Mouse (Mus musculus): Measurements from ENCODE around the gene C2cd5.

- TF ChIP-seq ZNF384 (IDR thresholded peaks at IDR 0.05; ENCODE audit: low read depth, low read length) (no peak), CTCF (conservative IDR thresholded peaks at IDR 0.05 in 1 of 2, IDR thresholded peaks at IDR 0.05 in 1 of 2; ENCODE audit: low read depth in 2 of 2, low read length in 2 of 2) (no peak), MYC (IDR thresholded peaks at IDR 0.05; ENCODE audit: low read depth, low read length) (no peak), MAX (IDR thresholded peaks at IDR 0.05; ENCODE audit: low read length) (no peak), POLR2A (IDR thresholded peaks at IDR 0.05; ENCODE audit: low read depth, low read length) (no peak), NRF1 (IDR thresholded peaks at IDR 0.05; ENCODE audit: low read depth, low read length) (no peak), SIN3A (IDR thresholded peaks at IDR 0.05; ENCODE audit: low read length) (no peak), ZMIZ1 (IDR thresholded peaks at IDR 0.05; ENCODE audit: low read depth, low read length) (no peak), ZKSCAN1 (IDR thresholded peaks at IDR 0.05; ENCODE audit: borderline replicate concordance, low read depth, low read length) (no peak)
These were observed 16.8 kb upstream of the C2cd5 start for GRCm38 (mm10) chr6:143116779-143117178.

Measured in CH12.LX (cell line).